8 mouse cellular contexts compared by ENCODE assay signal in the genomic region with DNA sequence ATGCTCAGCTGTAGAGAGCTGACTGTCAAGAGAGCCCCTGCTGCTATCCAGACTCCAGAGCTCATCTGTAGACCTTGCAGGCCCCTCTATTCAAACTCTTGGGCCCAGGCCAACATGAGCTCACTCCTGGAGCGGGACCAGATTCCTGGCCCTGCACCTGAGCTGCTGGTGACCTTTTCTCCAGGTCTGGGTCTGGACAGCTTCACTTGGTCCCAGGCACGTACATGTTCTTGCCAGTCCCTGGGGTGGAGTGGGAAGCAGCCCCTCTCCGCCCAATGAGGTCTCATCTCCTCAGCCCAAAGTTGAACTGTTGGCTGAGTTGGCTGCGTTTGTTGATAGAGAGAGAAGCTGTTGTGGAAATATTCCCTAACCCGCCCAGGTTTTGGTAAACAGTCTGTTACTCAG. TPM values are rescaled to one million over a fixed set of nuclear protein-coding genes. Genes with fewer than 3 reads are reported as not detected.
A peak's percentile ranks its signal among the peaks of the same experiment; 100 is the strongest.
DNase-seq lines count a peak whose midpoint lies in the region; ATAC-seq and TF ChIP-seq lines count a peak whose summit lies in the region.

No protein-coding gene starts in this region.

- H3K36me3 ChIP-seq in lung, embryonic 14.5 days (ENCODE audit: insufficient read depth) = no peaks in the 10 kb centered on the region
- no peaks in the 10 kb centered on the region for H3K36me3 ChIP-seq in lung, embryonic 15.5 days

- WGBS in lung, embryonic 14.5 days = 28% methylated on average over 5 of the region's 5 CpGs
- WGBS in lung, embryonic 15.5 days = 39% methylated on average over 5 of the region's 5 CpGs

- TF ChIP-seq CTCF in lung, embryonic 14.5 days (IDR thresholded peaks at IDR 0.05; ENCODE audit: low read depth) = no peak

- no peak overlapping the region for H3K9ac ChIP-seq in lung, embryonic 14.5 days
- no peak overlapping the region for H3K9ac ChIP-seq in lung, embryonic 15.5 days

- no peak for ATAC-seq in lung, embryonic 14.5 days (ENCODE audit: insufficient read depth)
- ATAC-seq in lung, embryonic 15.5 days (ENCODE audit: borderline replicate concordance, extremely low read depth, low FRiP score, low TSS enrichment) = no peak
- no peak for ATAC-seq in granulocyte monocyte progenitor cell, adult 5-6 weeks (replicated peaks; ENCODE audit: poor library complexity, severe bottlenecking)

- no peak overlapping the region for H3K4me2 ChIP-seq in lung, embryonic 14.5 days
- no peak overlapping the region for H3K4me2 ChIP-seq in lung, embryonic 15.5 days

- peak; percentile 66 for DNase-seq in lung, embryonic 14.5 days
- no peak for DNase-seq in lung, postnatal 36 days
- peak; percentile 67 to 73 for DNase-seq in cerebellum, postnatal 25 days
- DNase-seq in heart, postnatal 10 days = peak; percentile 90 to 92
- DNase-seq in spleen, postnatal 10 days (ENCODE audit: low spot score in 2 of 2) = no peak
- no peak for DNase-seq in layer of hippocampus, adult 18-20 months (ENCODE audit: low spot score in 2 of 2)

- H3K4me1 ChIP-seq in lung, embryonic 14.5 days (ENCODE audit: insufficient read depth) = peaks cover 59% of the 10 kb centered on the region
- H3K4me1 ChIP-seq in lung, embryonic 15.5 days = peaks cover 76% of the 10 kb centered on the region

- no peak overlapping the region for H3K4me3 ChIP-seq in lung, embryonic 14.5 days (ENCODE audit: low read depth, low read length)
- H3K4me3 ChIP-seq in lung, embryonic 15.5 days = no peak overlapping the region

- intact Hi-C loops in heart, postnatal 10 days (cut with DNase I) = no loop called here

- H3K27me3 ChIP-seq in lung, embryonic 14.5 days (ENCODE audit: insufficient read depth, low read length) = no peaks in the 10 kb centered on the region
- H3K27me3 ChIP-seq in lung, embryonic 15.5 days = no peaks in the 10 kb centered on the region

- peak overlapping the region; percentile 77 for H3K27ac ChIP-seq in lung, embryonic 14.5 days (ENCODE audit: low read depth)
- peak overlapping the region; percentile 91 for H3K27ac ChIP-seq in lung, embryonic 15.5 days

- no peaks in the 10 kb centered on the region for H3K9me3 ChIP-seq in lung, embryonic 14.5 days (ENCODE audit: low read depth, low read length)
- H3K9me3 ChIP-seq in lung, embryonic 15.5 days = no peaks in the 10 kb centered on the region

RNA-seq across cellular contexts. Expression of gene Mrps23, which starts 45.3 kb away (rescaled TPM):
- polyA plus RNA-seq in lung, embryonic 14.5 days (2014; fragmentation: Nextera tagmentation; extraction: Ambion mirVana) = 55.1 and 57.6 TPM in 2 replicates
- total RNA-seq in heart, postnatal 10 days (2021) = 100 to 1,000 TPM; 250 to 256 TPM
- polyA plus RNA-seq in lung, embryonic 15.5 days (2015; fragmentation: Nextera tagmentation; extraction: Ambion mirVana) = 57.4 and 59.4 TPM in 2 replicates
- total RNA-seq in layer of hippocampus, adult 18-20 months (2021) = 10 to 100 TPM; 63.8 to 77.8 TPM
- 69.0 and 88.8 TPM in 2 replicates for total RNA-seq in granulocyte monocyte progenitor cell, adult 5-6 weeks (2014; fragmentation: Nextera tagmentation)
- total RNA-seq in granulocyte monocyte progenitor cell, adult 5-6 weeks (2017) = 54.9 and 57.7 TPM in 2 replicates

Comparison
In these comparisons a context has a peak if more than half of its experiments do, and no peak if none do; other contexts are left out.
1. DNase-seq: peak in lung, embryonic 14.5 days (single experiment), cerebellum, postnatal 25 days (2 of 2) and heart, postnatal 10 days (2 of 2); none in lung, postnatal 36 days (single experiment), spleen, postnatal 10 days (0 of 2) and layer of hippocampus, adult 18-20 months (0 of 2).